18 mouse cellular contexts compared by ENCODE assay signal in the genomic region with DNA sequence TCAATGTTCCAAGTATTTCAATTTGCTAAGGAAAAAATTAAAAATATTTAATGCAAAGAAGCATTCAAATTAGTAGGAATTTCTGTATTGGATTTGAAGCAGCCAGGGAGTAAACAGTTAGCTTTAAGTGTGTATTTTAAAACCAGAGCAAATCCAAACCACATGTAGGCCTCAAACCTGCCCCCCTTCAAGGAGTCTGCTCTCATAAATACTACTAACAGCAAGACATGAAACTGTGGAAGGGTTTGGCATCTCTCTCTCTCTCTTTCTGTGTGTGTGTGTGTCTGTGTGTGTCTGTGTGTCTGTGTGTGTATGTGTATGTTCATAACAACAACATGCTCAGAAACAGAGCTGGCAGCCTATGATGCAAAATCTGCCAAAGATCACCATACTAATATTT.
A peak's percentile ranks its signal among the peaks of the same experiment; 100 is the strongest.
DNase-seq lines count a peak whose midpoint lies in the region.
"Had no signal": no experiment of that assay in that cellular context is flagged by ENCODE, and none has a peak within 500 bp of the region (broad histone marks: within the 10 kb centered on the region; RNA-seq: fewer than 3 reads in every experiment).

No protein-coding gene starts in this region.

- peak; percentile 5 for DNase-seq in lung, postnatal 10 days
- DNase-seq in lung, adult 18-20 months = no peak
- peak; percentile 5 for DNase-seq in embryo, embryonic 11 days
- peak; percentile 30 for DNase-seq in forelimb bud, embryonic 11.5 days (ENCODE audit: low read depth, low spot score)
- no peak for DNase-seq in spleen, postnatal 10 days (ENCODE audit: low spot score in 2 of 2)
- DNase-seq in right cerebral cortex, adult 18-20 months = no peak
- no peak for DNase-seq in right cerebral cortex, postnatal 4 days
- DNase-seq: adrenal gland, postnatal 14 days; B cell, adult 2 months; cerebellum, adult 11-12 months; cerebellum, adult 9-10 months; cerebellum, postnatal 25 days; forebrain, postnatal 0 days; gastrocnemius, adult 2 months; gastrocnemius, postnatal 25 days; heart, adult 11 months; heart, postnatal 14 days; kidney, adult 18-20 months had no signal

Comparison
In these comparisons a context has a peak if more than half of its experiments do, and no peak if none do; other contexts are left out.
1. DNase-seq: peak in lung, postnatal 10 days (single experiment), embryo, embryonic 11 days (single experiment) and forelimb bud, embryonic 11.5 days (single experiment); none in lung, adult 18-20 months (0 of 2), spleen, postnatal 10 days (0 of 2), right cerebral cortex, adult 18-20 months (single experiment) and right cerebral cortex, postnatal 4 days (single experiment).